Mouse (Mus musculus) frontal cortex, adult 2 months (tissue): ENCODE results near the gene Dusp3. TPM values are rescaled to one million over a fixed set of nuclear protein-coding genes. Genes with fewer than 3 reads are reported as not detected.

ENCODE experiments used
- DNase-seq, 2 experiments: peaks; one replicate each; pipeline ENCODE4 v3.0.0; 2022; ENCODE audit warnings: low spot score in 1 of 2; ENCODE audit errors: extremely low spot score in 1 of 2
- polyA plus RNA-seq: library from polyadenylated mRNA; depleted of rRNA; stranded (reverse); fragments of >200 nt; gene quantifications from 2 replicates; pipeline ENCODE4 v1.2.3, GENCODE M21; 2012; rRNA removed

Dusp3 gene
- polyA plus RNA-seq, result 112 and 124 TPM in 2 replicates

DNA sequence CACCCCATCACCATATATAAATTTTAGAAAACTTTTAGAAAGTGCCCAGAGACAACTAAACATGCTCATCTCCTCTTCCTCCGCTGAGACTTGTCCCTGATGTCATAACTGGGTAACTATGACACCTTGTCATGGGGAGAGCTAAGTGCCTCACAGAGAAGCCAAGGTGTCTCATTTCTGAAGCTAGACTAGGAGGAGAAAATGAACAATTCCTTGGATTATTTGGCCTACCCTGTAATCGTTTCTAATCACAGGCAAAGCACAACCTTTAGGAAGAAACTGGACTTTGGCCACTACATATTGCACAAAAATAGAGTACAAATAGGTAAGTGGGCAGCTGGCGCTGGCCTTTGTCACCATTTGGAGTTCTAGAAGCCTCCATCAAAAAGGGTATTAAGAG, at the start of gene Dusp3:
Gene Dusp3 (minus strand): TSS at position 101 of the 400 bp plus-strand sequence.
- no peak for DNase-seq

GRCm38 (mm10) chr11:102036336-102036735, 49.5 kb upstream of the Dusp3 start:
- DNase-seq, result no peak

GRCm38 (mm10) chr11:102035456-102035960, 48.7 kb upstream of the Dusp3 start:
- DNase-seq, result no peak

DNA sequence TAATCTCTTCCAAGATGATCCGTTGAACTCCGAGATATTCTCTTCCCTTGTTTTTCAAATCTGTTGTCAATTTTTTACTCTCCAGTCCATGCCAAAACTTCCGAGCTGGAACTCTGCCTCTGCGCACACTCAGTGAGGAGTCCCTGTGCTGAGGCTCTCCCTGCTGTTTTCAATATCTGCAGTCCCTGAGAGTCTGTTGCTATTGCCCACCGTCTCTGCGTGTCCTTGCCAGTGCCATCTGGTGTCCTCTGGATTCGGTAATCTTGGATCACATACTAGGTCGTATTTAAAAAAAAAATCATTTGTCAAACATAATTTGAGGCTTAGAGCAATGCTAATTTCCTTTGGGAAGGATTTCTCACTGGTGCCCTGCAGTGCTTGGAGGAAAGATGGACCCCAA, 48.1 kb upstream of the Dusp3 start:
- DNase-seq, result no peak

DNA sequence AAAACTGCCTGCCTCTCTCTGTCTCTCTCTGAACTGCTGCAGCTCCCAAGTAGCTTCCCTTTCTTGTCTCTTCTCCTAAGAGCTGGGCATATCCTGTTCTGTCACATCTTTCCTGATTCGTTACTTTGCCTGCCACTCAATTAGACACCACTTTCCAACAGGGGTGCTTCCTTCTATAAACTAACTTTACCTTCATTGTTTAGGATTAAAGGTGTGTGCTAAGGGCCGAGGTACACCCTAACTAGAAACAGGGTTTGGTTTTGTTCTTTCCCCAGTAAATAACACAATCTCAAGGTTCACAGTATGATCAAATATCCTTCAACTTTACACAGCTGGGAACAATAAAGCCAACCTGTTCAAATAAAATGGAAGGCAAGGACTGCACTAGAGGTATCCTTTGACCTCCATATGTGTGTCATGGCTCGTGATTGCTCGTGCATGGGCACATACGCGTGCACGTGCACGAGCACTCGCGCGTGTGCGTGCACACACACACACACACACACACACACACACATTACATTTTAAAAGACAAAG, 46.3 kb upstream of the Dusp3 start:
- DNase-seq, result no peak

DNA sequence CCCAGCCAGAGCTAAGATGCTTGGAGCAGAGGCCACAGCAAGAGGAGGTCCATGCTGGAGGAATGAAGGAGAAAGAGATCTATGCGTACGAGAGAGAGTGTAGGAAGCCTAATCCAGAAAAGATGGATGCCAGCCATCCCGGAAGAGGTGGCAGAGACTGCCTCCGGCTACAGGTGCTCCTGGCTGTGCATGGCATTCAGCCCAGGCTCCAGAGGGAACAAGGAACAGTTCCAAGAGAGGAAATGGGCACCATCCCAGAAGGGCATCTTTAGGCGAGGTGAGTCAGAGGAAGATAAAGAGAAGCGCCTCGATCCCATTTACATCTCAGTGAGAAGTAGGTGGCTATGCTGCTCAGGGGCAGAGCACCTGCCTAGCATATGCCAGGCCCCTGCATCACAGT, 44.3 kb upstream of the Dusp3 start:
- DNase-seq, result peak in 1 of 2 experiments; percentile 80

- no peak for DNase-seq
Observed at GRCm38 (mm10) chr11:102029966-102030365, 43.2 kb upstream of the Dusp3 start.

DNA sequence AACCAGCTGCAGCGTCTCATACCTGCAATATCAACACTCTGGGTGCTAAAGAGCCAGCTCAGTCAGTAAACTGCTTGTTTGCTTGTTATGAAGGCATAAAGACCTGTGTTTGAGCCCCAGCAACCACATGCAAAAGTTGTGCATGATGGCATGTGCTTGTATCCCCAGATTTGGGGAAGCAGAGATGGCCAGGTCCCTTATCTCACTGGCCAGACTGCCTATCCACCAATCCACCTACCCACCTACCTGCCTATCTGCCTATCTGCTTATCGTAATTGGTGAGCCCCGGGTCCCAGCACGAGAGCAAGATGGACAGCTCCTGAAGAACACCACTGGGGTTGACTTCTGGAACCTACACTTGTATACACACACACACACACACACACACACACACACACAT, 42.5 kb upstream of the Dusp3 start:
- no peak for DNase-seq

- DNase-seq, result no peak
Observed at GRCm38 (mm10) chr11:102028087-102028816, 41.4 kb upstream of the Dusp3 start, which contains the start of gene Mpp3. Gene Mpp3, minus strand, starts transcription at chr11:102028461.

DNA sequence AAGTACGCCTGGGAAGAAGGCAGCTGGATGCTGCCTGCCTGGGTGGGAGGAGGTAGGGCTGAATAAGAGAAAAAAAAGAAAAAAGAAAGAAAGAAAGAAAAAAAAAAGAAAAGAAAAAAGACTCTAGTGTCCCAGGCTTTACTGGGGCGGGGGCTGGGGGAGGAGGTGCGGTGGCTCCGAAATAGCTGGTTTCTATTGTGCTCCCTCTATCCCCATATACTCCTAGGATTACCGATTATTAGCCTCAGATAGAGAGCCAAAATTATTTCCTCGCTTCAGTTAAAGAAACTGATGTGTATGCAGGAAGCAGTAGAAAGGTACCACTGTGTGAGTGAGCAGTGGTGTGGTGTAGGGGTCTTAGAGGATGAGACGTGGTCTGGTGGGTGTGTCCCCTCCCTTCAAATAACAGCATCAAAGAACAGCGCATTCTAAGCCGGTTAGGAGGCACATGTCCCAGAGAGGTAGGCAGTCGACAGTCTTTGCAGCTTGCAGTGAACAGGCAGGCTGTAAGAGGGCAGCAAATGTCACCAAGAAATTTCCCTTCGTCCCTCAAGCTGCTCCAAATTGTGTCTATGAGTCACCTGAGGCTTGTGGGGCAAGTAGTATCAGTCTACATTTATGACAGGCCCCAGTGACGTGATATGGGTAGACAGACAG, 40.7 kb upstream of the Dusp3 start:
- peak in 1 of 2 experiments; percentile 39 for DNase-seq

DNA sequence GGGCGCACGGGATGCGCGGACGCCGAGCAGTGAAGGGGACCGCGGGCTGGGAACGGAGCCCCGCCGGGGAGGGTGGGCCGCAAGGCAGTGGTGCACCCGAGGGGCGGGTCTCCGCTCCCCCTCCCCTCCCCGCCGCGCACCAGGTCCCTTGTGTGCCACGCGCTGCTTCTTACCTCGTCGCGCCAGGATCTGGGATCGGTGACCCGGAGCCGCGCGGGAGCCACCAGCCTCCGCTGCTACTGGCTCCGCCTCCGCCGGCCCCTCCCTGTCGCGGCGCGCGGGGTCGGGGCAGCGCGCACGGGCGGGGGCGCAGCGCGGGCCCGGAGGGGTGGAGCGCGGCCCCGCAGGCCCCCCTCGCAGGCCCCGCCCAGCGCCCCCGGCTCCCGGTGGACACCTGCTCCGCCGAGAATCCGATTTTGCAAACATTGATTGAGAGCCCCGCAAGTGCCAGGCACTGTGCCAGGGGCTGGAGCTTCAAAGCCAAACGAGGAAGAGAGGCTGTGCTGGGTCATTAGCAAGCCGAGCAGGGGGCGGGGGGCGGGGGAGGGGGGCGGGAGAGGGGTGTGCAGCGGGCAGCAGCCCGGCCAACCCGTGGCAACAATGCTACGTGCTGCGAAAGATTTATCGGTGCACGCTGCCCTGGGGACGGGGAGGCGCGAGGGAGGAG, 40.0 kb upstream of the Dusp3 start:
- peak in 1 of 2 experiments; percentile 59 for DNase-seq

- DNase-seq, result peak in 1 of 2 experiments; percentile 39
Observed at GRCm38 (mm10) chr11:102025991-102026660, 39.3 kb upstream of the Dusp3 start.

DNA sequence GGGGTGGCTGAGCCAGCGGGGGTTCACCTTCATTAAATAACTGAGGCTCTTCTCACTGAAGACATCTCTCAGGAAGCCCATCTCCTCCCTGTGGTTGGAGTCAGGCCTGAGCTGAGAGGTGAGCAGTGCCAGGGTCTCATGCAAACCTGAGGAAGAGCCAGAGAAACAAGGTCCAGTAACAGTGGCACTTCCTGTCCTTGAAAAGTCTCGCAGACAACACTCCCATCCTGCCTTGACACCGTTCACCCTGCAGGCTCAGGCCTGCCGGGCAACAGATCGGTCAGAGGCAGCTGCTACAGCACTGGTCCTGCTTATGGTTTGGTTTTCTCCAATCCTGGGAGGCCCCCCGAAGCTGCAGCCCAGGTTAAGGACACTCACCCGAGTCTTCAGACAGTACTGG, 38.5 kb upstream of the Dusp3 start:
- DNase-seq, result no peak

- no peak for DNase-seq
Observed at GRCm38 (mm10) chr11:102024875-102025274, 38.1 kb upstream of the Dusp3 start.

DNA sequence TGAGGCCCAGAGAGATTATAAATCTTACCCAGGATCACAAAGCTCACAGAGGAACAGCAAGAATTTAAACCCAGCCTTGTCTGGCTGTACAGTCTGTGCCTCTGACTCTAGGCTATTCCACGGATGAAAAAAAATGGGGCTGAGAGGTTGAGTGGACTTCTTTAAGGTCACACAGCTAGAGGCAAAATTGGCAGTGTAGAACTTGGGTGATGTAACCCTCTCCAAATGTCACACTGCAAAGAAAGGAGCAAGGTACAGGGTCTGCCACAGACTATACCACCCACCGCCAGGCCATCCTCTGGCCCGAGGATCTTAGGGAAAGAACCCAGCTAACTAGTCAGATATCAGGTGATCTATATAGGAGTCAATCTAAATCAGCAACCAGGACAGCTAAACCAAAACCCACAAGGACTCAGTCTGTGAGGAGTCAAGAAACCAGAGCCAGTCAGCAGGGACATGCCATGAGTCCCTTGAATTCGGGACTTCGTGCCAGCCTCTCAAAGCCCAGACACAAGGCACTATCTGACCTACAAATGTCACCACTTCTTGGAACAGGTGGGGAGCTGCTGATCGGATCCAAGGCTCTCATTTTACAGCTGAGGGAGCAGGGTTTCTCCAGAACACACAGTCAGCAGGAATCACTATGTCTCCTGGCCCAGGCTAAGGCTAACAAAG, 37.4 kb upstream of the Dusp3 start:
- DNase-seq, result no peak

DNA sequence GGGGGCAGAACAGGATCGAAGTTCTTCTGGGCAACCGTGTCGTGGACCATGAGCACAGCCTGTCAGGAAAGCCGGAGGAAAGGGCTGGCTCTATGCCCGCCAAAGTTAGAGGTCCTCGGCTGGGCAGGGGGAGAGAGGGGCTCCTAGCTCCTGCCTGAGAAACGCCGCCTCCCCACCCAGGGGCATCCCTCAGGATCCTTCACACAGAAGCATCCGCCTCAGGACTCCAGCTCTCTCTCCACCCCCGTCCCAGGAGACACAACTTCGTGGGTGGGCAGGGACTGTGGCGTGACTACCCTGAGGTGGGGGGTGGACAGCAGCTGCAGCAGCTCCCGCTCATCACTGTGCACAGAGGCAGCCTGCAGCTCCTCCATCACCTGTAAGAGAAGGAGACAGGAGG, 36.6 kb upstream of the Dusp3 start:
- DNase-seq, result peak in 1 of 2 experiments; percentile 74

DNA sequence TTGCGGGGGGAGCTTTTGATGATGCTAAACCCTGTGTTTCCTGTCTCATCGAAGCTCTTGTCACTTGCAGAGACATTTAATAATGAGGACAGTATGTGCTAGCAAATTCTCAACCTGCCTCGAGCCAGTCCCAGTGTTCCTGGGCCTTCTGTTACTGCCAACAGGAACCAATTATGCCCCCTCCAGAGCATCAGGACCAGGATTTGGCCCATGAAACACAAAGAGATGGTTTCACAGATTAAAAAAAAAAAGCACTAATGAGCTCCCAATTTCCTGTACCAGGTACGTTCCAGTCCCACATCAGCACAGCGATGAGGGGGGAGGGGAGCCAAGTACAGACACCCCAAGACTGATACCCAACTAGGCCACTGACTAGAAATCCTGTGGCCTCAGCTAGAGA, 34.4 kb upstream of the Dusp3 start:
- no peak for DNase-seq

DNA sequence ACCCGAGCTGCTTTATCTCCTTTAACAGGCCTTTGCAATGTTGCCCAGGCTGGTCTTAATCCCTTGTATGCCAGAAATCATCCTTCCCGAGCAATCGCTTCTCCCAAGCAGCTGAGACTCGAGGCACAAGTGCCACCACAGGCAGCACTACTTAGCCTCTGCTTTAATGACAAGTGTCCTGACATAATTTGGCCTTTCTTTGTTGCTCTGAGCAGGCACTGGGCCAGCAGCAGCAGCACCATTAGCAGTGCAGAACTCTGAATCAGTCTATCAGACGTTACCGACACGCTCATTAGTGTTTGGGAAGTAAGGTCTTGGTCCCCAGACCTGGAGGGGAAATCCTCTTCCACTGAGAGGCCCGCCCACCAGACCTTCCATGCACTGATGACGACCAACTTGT, 32.9 kb upstream of the Dusp3 start:
- DNase-seq, result no peak

DNA sequence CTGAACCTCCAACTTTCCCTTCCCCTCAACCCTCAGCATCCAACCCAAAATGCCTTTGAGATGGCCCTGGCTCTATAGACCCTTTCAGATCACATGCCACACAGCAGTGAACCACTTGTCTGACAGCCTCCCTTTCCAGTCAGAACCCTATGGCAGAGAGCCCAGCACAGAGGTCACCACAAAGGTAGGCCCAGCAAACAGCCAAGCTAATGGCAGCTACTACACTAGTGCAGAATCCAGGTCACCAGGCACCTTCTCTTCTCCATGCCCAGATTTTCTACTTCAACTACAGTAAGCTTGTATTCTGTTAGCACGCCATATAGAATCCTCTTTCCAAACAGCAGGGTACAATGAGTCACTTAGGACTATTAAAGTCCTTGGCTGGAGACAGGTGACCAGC, 29.3 kb upstream of the Dusp3 start:
- DNase-seq, result no peak

DNA sequence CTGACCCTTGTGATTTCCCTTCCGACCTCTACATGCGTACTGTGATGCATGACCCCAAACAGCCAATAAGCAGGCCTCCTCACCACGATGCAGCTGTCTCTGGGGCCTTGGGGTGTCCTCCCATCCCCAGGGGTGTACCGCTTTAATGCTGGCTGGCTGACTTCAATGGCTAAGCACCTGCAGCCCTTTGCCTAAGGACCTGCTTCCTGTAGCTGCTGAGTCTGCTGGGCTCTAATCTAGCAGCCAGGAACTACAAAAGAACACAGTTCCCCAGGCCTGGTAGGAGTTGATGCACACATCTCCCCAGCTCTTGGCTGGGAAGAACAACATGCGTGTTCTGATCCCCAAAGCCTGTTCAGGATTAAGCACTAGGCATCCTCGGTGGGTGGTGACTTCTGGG, 28.7 kb upstream of the Dusp3 start:
- DNase-seq, result no peak
